Mouse (Mus musculus) kidney, adult 8-10 months (tissue): ENCODE data around the gene Naa80.
A peak's percentile ranks its signal among the peaks of the same experiment; 100 is the strongest.
"Not testable (repeated sequence)": the region's sequence is repeated elsewhere in the genome, so short reads cannot be mapped to it uniquely, and the experiment has no call there.

Experiments
- DNase-seq, 2 experiments: peaks; one replicate each; pipeline ENCODE4 v3.0.0; 2022

Gene Naa80

DNA sequence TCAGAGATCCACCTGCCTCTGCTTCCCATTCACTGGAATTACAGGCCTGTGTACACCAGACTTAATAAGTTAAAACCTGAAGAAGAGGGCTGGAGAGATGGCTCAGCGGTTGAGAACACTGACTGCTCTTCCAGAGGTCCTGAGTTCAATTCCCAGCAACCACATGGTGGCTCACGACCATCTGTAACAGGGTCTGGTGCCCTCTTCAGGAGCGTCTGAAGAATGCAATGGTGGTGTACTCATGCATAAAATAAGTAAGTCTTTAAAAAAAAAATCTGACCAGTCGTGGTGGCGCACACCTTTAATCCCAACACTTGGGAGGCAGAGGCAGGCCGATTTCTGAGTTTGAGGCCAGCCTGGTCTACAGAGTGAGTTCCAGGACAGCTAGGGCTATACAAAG lies 4.9 kb upstream of the Naa80 start:
- not testable (repeated sequence) for DNase-seq

DNA sequence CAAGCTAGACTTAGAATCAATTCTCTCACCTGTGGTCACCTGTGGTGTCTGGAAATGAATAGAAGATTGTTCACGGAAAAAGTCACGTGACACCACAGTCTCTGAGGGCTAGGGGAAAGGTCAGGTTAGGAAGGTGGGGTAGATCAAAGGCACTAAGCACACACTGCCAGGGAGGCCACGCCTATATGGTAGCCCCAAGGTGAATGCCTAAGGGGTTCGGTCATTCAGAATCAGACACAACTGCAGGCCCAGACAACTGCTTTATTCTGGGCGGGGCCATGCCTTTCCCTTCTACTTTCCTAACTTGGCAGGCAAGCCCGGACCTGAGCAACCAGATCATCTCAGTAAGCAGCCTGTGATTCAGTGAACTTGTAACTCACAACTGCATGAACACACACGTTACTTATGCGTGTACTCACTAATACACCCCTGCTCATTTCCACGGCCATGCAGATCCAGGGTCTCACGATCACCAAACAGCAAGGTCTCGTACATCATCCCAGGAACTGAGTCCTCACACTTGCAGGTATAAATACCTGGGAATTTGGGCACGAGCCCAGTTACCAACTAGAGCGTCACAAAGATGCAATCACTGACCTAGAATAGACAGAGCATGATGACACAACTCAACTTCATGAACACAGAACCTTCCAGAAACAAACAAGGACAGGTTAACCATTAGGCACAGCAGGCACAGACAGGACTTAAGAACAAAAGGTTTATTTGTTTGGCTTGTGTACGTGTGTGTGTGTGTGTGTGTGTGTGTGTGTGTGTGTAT lies 2.9 kb upstream of the Naa80 start:
- no peak for DNase-seq

- DNase-seq, result peak; percentile 80 to 86
Measured at GRCm38 (mm10) chr9:107576357-107577107, 2.2 kb upstream of the Naa80 start, which contains the start of gene Hyal1. TSS of gene Hyal1 (plus strand) at chr9:107576927.

DNA sequence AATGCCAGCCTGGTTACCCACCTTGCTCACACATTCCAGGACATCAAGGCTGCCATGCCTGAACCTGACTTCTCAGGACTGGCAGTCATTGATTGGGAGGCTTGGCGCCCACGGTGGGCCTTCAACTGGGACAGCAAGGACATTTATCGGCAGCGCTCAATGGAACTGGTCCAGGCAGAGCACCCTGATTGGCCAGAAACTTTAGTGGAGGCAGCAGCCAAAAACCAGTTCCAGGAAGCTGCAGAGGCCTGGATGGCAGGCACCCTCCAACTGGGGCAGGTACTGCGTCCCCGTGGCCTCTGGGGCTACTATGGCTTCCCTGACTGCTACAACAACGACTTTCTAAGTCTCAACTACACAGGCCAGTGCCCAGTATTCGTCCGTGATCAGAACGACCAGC lies 816 bp upstream of the Naa80 start:
- DNase-seq, result no peak

DNA sequence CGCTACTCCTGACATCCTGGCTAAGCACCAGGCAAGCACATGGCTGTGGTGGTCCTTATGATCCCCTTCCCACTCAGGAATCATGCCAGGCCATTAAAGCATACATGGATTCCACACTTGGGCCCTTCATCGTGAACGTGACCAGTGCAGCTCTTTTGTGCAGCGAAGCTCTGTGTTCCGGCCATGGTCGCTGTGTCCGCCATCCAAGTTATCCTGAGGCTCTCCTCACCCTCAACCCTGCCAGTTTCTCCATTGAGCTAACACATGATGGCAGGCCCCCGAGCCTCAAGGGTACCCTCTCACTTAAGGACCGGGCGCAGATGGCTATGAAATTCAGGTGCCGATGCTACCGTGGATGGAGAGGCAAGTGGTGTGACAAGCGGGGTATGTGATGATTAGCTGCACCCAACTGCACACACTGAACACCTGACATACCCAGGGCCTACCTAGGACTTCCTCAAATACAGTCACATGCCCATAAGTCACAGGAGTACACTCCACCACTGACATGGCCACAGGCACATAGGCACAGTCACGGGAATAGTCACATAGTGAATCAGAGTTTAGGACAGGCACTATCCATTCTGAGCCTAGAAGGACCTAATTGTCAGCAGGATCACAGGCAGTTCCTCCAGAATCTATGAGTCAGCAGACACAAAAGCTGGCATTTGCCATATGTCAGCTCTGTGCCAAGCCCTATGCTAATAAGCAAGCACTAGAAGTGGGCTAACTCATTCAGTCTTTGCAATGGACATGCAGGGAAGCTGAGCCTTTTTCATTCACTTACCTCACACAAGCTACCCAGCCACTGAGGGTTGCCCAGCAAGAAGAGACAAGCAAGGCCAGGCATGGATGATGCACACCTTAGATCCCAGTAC lies 575 bp downstream of the Naa80 start:
- no peak for DNase-seq

GRCm38 (mm10) chr9:107580501-107581317 lies 2.0 kb downstream of the Naa80 start, which contains the start of gene Hyal3:
TSS of gene Hyal3 (plus strand) at chr9:107580818.
- peak; percentile 95 to 96 for DNase-seq

DNA sequence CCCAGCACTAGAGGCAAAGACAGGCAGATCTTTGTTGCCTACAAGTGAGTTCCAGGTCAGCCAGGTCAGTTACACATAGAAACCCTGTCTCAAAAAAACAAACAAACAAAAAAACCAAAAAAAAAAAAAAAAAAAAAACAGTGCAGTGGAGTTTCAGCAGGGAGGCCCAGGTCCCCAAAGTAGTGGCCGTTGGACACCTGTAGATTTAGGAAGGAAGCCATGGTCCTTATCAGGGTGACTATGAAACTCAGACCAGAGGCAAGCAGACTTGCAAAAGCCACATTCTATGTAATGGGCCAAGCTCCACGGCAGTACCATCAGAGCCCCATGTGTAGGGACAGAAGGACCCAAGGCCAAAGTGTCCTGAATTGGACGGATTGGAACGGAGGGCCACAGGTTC lies 2.9 kb downstream of the Naa80 start:
- DNase-seq, result no peak

DNA sequence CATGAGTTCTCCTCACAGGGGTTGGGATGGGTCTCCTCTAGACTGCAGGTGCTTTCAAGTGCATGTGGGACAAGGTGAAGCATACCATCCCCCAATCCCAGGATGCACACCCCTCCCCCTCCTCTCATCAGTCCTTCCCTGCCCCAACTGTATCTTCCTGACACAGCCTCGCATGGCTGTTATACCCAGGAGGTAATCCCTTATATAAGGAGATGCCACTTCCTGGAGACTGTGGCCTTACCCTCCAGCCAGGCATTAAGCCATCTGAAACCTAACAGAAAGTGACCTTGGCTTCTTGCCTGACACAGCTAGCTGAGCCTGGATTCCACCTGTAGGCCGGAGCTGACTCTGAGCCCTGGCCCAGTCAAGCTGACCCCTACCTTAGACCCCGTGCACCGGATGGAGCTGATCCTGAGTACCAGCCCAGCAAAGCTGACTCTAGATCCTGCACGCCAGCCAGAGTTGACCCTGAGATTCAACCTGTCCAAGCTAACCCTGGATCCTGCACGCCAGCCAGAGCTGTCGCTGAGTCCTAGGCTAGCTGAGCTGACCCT lies 3.9 kb downstream of the Naa80 start:
- peak in 1 of 2 experiments; percentile 61 for DNase-seq

DNA sequence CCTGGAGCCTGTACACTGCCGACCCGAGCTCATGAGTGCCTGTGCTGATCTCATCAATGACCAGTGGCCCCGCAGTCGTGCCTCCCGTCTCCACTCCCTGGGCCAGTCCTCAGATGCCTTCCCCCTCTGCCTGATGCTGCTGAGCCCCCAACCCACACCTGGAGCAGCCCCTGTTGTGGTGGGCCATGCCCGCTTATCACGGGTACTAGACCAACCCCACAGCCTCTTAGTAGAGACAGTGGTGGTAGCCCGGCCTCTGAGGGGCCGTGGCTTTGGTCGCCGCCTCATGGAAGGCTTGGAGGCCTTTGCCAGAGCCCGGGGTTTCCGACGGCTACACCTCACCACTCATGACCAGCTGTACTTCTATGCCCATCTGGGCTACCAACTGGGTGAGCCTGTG lies 4.5 kb downstream of the Naa80 start:
- DNase-seq, result no peak

DNA sequence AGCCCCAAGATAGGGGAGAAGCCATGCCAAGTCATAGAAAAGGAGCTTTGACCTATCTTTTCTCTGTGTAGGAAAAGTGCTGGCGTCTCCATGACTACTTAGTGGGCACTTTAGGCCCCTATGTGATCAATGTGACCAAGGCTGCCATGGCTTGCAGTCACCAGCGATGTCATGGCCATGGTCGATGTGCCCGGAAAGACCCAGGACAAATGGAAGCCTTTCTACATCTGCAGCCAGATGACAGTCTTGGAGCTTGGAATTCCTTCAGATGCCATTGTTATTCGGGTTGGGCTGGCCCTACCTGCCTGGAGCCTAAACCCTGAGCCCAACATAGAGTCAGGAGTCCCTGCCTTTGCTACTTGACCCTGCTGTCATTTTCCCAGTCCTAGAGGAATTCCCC lies 7.8 kb downstream of the Naa80 start:
- no peak for DNase-seq

DNA sequence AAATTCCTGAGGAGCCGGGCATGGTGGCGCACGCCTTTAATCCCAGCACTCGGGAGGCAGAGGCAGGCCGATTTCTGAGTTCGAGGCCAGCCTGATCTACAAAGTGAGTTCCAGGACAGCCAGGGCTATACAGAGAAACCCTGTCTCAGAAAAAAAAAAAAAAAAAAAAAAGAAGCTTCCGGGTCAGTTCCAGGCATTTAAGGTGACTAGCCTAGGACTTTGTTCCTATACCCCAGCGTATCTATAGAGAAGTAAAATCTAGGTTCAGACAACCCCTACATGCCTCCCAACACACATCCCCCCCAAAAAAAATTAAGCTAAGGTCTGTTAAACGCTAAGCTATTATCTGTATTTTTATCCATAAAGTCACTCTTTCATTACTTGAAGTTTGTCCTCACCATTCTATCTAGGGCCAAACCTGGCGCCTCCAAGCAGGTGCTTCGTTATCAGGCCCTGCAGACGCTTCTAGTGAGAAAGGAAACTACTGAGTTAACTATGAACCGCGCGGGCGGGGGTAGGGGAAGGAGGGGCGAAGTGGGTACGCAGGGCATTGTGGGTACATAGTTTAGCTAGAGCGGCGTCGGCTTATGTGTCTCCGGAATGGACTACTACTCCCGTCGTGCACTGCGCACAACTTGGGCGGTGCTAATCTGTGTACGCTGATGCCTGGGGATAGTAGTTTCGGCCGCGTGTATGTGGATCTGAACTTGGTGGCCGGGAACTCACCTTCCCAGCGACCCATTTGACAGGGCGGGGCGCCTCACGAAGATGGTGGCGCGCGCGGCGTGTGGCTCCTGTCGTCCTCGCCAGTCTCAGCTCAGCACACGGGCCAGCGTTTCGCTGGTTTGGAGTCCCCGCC lies 8.5 kb downstream of the Naa80 start, which contains the start of gene Ifrd2:
TSS of gene Ifrd2 (plus strand) at position 669 of the 859 bp plus-strand sequence.
- DNase-seq, result peak; percentile 99

- peak; percentile 75 to 76 for DNase-seq
Measured at GRCm38 (mm10) chr9:107587833-107588639, 9.3 kb downstream of the Naa80 start.

GRCm38 (mm10) chr9:107590058-107590772 lies 11.5 kb downstream of the Naa80 start:
- peak; percentile 72 to 79 for DNase-seq

DNA sequence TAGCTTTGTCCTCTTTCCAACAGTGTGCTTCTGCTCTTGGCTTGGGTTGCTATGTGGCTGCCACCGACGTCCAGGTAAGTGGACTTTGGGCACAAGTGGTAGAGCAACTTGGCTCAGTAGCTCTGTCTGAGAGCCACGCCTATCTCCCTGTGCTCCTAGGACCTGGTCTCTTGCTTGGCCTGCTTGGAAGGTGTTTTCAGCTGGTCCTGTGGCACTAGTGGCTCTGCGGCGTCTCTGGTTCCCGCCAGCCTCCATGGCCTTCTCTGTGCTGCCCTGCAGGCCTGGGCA lies 12.0 kb downstream of the Naa80 start:
- DNase-seq, result peak; percentile 77 to 79

GRCm38 (mm10) chr9:107593101-107593976 lies 14.7 kb downstream of the Naa80 start:
- DNase-seq, result peak; percentile 89

DNA sequence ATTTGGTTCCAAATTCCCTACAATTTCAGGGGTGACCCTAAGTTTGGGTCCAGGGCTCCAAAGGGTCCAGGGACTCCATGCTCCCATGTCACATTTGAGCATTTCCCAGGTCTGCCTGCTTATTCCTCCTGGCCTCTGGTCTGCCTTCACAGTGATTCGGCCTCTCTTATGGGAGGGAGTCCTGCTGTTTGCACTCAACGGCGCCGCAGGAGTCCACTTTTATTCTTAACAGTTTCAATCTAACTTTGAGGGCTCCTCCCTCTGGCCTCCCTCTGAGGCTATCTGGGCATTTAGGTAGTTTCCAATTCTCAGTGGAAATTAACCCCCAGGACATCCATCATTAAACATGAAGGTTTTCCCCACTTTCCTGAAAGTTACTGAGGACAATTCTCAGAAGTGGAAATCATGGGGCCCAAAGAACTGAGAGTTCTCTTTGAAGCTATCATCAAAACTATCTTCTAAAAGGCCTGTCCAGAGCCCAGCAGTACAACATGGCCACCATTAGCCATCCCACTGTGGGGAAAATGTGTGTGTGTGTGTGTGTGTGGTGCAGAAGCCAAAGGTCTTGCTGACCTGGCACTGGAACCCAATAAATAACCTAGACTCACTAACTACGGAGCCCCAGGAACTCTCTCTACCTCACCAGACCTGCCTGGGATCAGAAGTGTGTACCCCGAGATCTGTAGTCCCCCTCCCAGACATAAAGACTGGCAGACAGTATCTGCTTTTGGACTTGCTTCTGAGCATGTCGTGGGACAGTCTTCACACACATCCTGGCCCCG lies 15.8 kb downstream of the Naa80 start:
- DNase-seq, result no peak
